16 mouse cellular contexts compared by ENCODE assay signal in genomic region chr15:36347333-36347845, GRCm38 (mm10).
DNase-seq lines count a peak whose midpoint lies in the region; ATAC-seq lines count a peak whose summit lies in the region.
"Had no signal": no experiment of that assay in that cellular context is flagged by ENCODE, and none has a peak within 500 bp of the region (broad histone marks: within the 10 kb centered on the region; RNA-seq: fewer than 3 reads in every experiment).

No protein-coding gene starts in this region.

- H3K4me1 ChIP-seq in heart, embryonic 11.5 days (ENCODE audit: control insufficient read depth, insufficient read depth, low read length), result 0 out of 2 replicates have a peak, but pooled peaks cover 2% of the 10 kb centered on the region
- H3K4me1 ChIP-seq in limb, embryonic 13.5 days, result peaks cover 25% of the 10 kb centered on the region
- H3K4me1 ChIP-seq in limb, embryonic 10.5 days, result no peaks in the 10 kb centered on the region
- H3K4me1 ChIP-seq in limb, embryonic 15.5 days, result peaks cover 9% of the 10 kb centered on the region; the same call in 1 of the 2 replicates
- 0 out of 2 replicates have a peak, but pooled peaks cover 7% of the 10 kb centered on the region for H3K4me1 ChIP-seq in stomach, embryonic 16.5 days (ENCODE audit: control insufficient read depth, insufficient read depth, low read length)

- no peak overlapping the region for H3K9ac ChIP-seq in heart, embryonic 11.5 days (ENCODE audit: low read depth, low read length)
- H3K9ac ChIP-seq in limb, embryonic 13.5 days, result no peak overlapping the region
- H3K9ac ChIP-seq in limb, embryonic 15.5 days, result no peak overlapping the region
- H3K9ac ChIP-seq in stomach, embryonic 16.5 days (ENCODE audit: low read length), result no peak overlapping the region
- H3K9ac ChIP-seq: hindbrain, embryonic 14.5 days; neural tube, embryonic 15.5 days had no signal

- peak; percentile 46 for DNase-seq in heart, adult 11 months
- no peak for DNase-seq in limb, embryonic 10.5 days (ENCODE audit: low spot score)
- DNase-seq in spleen, adult 18-20 months, result no peak
- no peak for DNase-seq in natural killer cell, adult 2 months (ENCODE audit: low spot score in 2 of 2)
- DNase-seq: gastrocnemius, postnatal 25 days; retina, postnatal 1 day had no signal

- 66% methylated on average over 4 of the region's 4 CpGs for WGBS in heart, embryonic 11.5 days (ENCODE audit: insufficient replicate concordance)
- 57% methylated on average over 4 of the region's 4 CpGs for WGBS in limb, embryonic 13.5 days
- 73% methylated on average over 4 of the region's 4 CpGs for WGBS in limb, embryonic 10.5 days
- WGBS in limb, embryonic 15.5 days, result 42% methylated on average over 4 of the region's 4 CpGs
- 52% methylated on average over 4 of the region's 4 CpGs for WGBS in stomach, embryonic 16.5 days

- no peak for ATAC-seq in heart, embryonic 11.5 days (replicated peaks; ENCODE audit: insufficient number of reproducible peaks, low FRiP score, low TSS enrichment)
- no peak for ATAC-seq in limb, embryonic 13.5 days (ENCODE audit: low FRiP score, low read depth)
- no peak for ATAC-seq in limb, embryonic 15.5 days (ENCODE audit: insufficient number of reproducible peaks, low FRiP score, low TSS enrichment, low read depth)
- ATAC-seq in stomach, embryonic 16.5 days (ENCODE audit: insufficient read depth, low FRiP score), result no peak
- ATAC-seq: Patski had no signal

- H3K36me3 ChIP-seq in heart, embryonic 11.5 days (ENCODE audit: control insufficient read depth, insufficient read depth, low read length), result no peaks in the 10 kb centered on the region
- H3K36me3 ChIP-seq in limb, embryonic 13.5 days, result no peaks in the 10 kb centered on the region
- no peaks in the 10 kb centered on the region for H3K36me3 ChIP-seq in limb, embryonic 10.5 days
- no peaks in the 10 kb centered on the region for H3K36me3 ChIP-seq in limb, embryonic 15.5 days
- no peaks in the 10 kb centered on the region for H3K36me3 ChIP-seq in stomach, embryonic 16.5 days (ENCODE audit: control insufficient read depth, insufficient read depth, low read length)
- H3K36me3 ChIP-seq: neural tube, embryonic 15.5 days had no signal

- no peaks in the 10 kb centered on the region for H3K27me3 ChIP-seq in heart, embryonic 11.5 days (ENCODE audit: control insufficient read depth, insufficient read depth, low read length)
- no peaks in the 10 kb centered on the region for H3K27me3 ChIP-seq in limb, embryonic 13.5 days
- no peaks in the 10 kb centered on the region for H3K27me3 ChIP-seq in limb, embryonic 10.5 days (ENCODE audit: low read depth, poor library complexity, severe bottlenecking)
- H3K27me3 ChIP-seq in limb, embryonic 15.5 days, result no peaks in the 10 kb centered on the region
- H3K27me3 ChIP-seq in stomach, embryonic 16.5 days (ENCODE audit: control insufficient read depth, insufficient read depth, low read length), result no peaks in the 10 kb centered on the region
- H3K27me3 ChIP-seq: neural tube, embryonic 15.5 days; Patski had no signal

- no peak overlapping the region for H3K4me3 ChIP-seq in heart, embryonic 11.5 days (ENCODE audit: low read depth, low read length)
- no peak overlapping the region for H3K4me3 ChIP-seq in limb, embryonic 13.5 days
- H3K4me3 ChIP-seq in limb, embryonic 10.5 days, result no peak overlapping the region
- no peak overlapping the region for H3K4me3 ChIP-seq in limb, embryonic 15.5 days
- H3K4me3 ChIP-seq in stomach, embryonic 16.5 days (replicated peaks; ENCODE audit: low read length), result no peak overlapping the region
- H3K4me3 ChIP-seq: erythroblast, embryonic 14.5 days; layer of hippocampus, adult 2 months; neural tube, embryonic 15.5 days had no signal

- no peak overlapping the region for H3K27ac ChIP-seq in heart, embryonic 11.5 days (ENCODE audit: low read depth, low read length)
- peak overlapping the region; percentile 4; the same call in 1 of the 2 replicates for H3K27ac ChIP-seq in limb, embryonic 13.5 days
- H3K27ac ChIP-seq in limb, embryonic 10.5 days, result no peak overlapping the region
- H3K27ac ChIP-seq in limb, embryonic 15.5 days, result peak overlapping the region; percentile 75
- H3K27ac ChIP-seq in stomach, embryonic 16.5 days (ENCODE audit: low read length), result peak overlapping the region; percentile 91
- H3K27ac ChIP-seq: hindbrain, embryonic 14.5 days; layer of hippocampus, adult 2 months; neural tube, embryonic 15.5 days had no signal

- H3K9me3 ChIP-seq in heart, embryonic 11.5 days (replicated peaks; ENCODE audit: control insufficient read depth, low read length), result no peaks in the 10 kb centered on the region
- H3K9me3 ChIP-seq in limb, embryonic 13.5 days, result no peaks in the 10 kb centered on the region
- H3K9me3 ChIP-seq in limb, embryonic 10.5 days (replicated peaks), result no peaks in the 10 kb centered on the region
- no peaks in the 10 kb centered on the region for H3K9me3 ChIP-seq in limb, embryonic 15.5 days
- no peaks in the 10 kb centered on the region for H3K9me3 ChIP-seq in stomach, embryonic 16.5 days (replicated peaks; ENCODE audit: control insufficient read depth, low read length)
- H3K9me3 ChIP-seq: neural tube, embryonic 15.5 days had no signal

- H3K4me2 ChIP-seq in heart, embryonic 11.5 days, result no peak overlapping the region
- H3K4me2 ChIP-seq in limb, embryonic 13.5 days (replicated peaks), result no peak overlapping the region
- no peak overlapping the region for H3K4me2 ChIP-seq in limb, embryonic 15.5 days
- no peak overlapping the region for H3K4me2 ChIP-seq in stomach, embryonic 16.5 days (ENCODE audit: low read depth, low read length)
- H3K4me2 ChIP-seq: hindbrain, embryonic 14.5 days; liver, embryonic 11.5 days; neural tube, embryonic 15.5 days had no signal

Comparison
In these comparisons a context has a peak if more than half of its experiments do, and no peak if none do; other contexts are left out.
1. H3K27ac ChIP-seq: peak in limb, embryonic 13.5 days (single experiment), limb, embryonic 15.5 days (single experiment) and stomach, embryonic 16.5 days (single experiment); none in heart, embryonic 11.5 days (single experiment) and limb, embryonic 10.5 days (single experiment).